Mouse (Mus musculus): ENCODE data around the gene Tmod1.

Gene Tmod1

GRCm38 (mm10) chr4:46038892-46039751 lies at the start of gene Tmod1:
Gene Tmod1 (plus strand): TSS chr4:46038935.
- DNase-seq (ENCODE audit: low read depth, low spot score): no peak

GRCm38 (mm10) chr4:45990427-45991135 lies 48.2 kb upstream of the Tmod1 start:
- no peak for DNase-seq (ENCODE audit: low read depth, low spot score)

- DNase-seq (ENCODE audit: low read depth, low spot score): no peak
These were observed 40.2 kb upstream of the Tmod1 start for GRCm38 (mm10) chr4:45998536-45998935.

- no peak for DNase-seq (ENCODE audit: low read depth, low spot score)
These were observed 30.5 kb upstream of the Tmod1 start for GRCm38 (mm10) chr4:46008142-46008793.

GRCm38 (mm10) chr4:46011698-46012097 lies 27.0 kb upstream of the Tmod1 start:
- DNase-seq (ENCODE audit: low read depth, low spot score): no peak

- no peak for DNase-seq (ENCODE audit: low read depth, low spot score)
These were observed 23.1 kb upstream of the Tmod1 start for GRCm38 (mm10) chr4:46015605-46016004.

- DNase-seq (ENCODE audit: low read depth, low spot score): no peak
These were observed 15.7 kb upstream of the Tmod1 start for GRCm38 (mm10) chr4:46023021-46023481.

GRCm38 (mm10) chr4:46025893-46026292 lies 12.8 kb upstream of the Tmod1 start:
- peak; percentile 56 for DNase-seq (ENCODE audit: low read depth, low spot score)

GRCm38 (mm10) chr4:46028224-46028623 lies 10.5 kb upstream of the Tmod1 start:
- no peak for DNase-seq (ENCODE audit: low read depth, low spot score)

GRCm38 (mm10) chr4:46028781-46029180 lies 10.0 kb upstream of the Tmod1 start:
- no peak for DNase-seq (ENCODE audit: low read depth, low spot score)

GRCm38 (mm10) chr4:46029552-46029951 lies 9.2 kb upstream of the Tmod1 start:
- DNase-seq (ENCODE audit: low read depth, low spot score): peak; percentile 56

GRCm38 (mm10) chr4:46032448-46032847 lies 6.3 kb upstream of the Tmod1 start:
- no peak for DNase-seq (ENCODE audit: low read depth, low spot score)

- DNase-seq (ENCODE audit: low read depth, low spot score): no peak
These were observed 5.5 kb upstream of the Tmod1 start for GRCm38 (mm10) chr4:46033197-46033596.

GRCm38 (mm10) chr4:46038591-46038891 lies 194 bp upstream of the Tmod1 start:
- no peak for DNase-seq (ENCODE audit: low read depth, low spot score)

GRCm38 (mm10) chr4:46039899-46040298 lies 1.2 kb downstream of the Tmod1 start:
- DNase-seq (ENCODE audit: low read depth, low spot score): no peak

- no peak for DNase-seq (ENCODE audit: low read depth, low spot score)
These were observed 2.0 kb downstream of the Tmod1 start for GRCm38 (mm10) chr4:46040594-46041192.

- DNase-seq (ENCODE audit: low read depth, low spot score): no peak
These were observed 3.2 kb downstream of the Tmod1 start for GRCm38 (mm10) chr4:46041761-46042504.

GRCm38 (mm10) chr4:46042505-46042850 lies 3.7 kb downstream of the Tmod1 start:
- DNase-seq (ENCODE audit: low read depth, low spot score): no peak

- no peak for DNase-seq (ENCODE audit: low read depth, low spot score)
These were observed 4.6 kb downstream of the Tmod1 start for GRCm38 (mm10) chr4:46043361-46043760.

- DNase-seq (ENCODE audit: low read depth, low spot score): no peak
These were observed 9.2 kb downstream of the Tmod1 start for GRCm38 (mm10) chr4:46047971-46048370.

- DNase-seq (ENCODE audit: low read depth, low spot score): no peak
These were observed 9.7 kb downstream of the Tmod1 start for GRCm38 (mm10) chr4:46048418-46048817.
